Mouse (Mus musculus) heart, postnatal 25 days (tissue): ENCODE data around the gene Fam89a. TPM values are rescaled to one million over a fixed set of nuclear protein-coding genes. Genes with fewer than 3 reads are reported as not detected.

ENCODE experiments used
- DNase-seq: peaks from one replicate; pipeline ENCODE4 v3.0.0; 2022; ENCODE audit warnings: low spot score
- intact Hi-C: fragments of 180-260 bp; cut with DNase I; formaldehyde crosslinking; loops from one replicate; pipeline ENCODE4 v1.15.1; 2025
- total RNA-seq, 2 experiments: library from RNA; stranded (reverse); gene quantifications; 2 replicates each; pipeline ENCODE4 v1.2.3; 2021

Fam89a gene
- total RNA-seq, 2 experiments from 2014 or later = 0.78 to 1.2 TPM

DNA sequence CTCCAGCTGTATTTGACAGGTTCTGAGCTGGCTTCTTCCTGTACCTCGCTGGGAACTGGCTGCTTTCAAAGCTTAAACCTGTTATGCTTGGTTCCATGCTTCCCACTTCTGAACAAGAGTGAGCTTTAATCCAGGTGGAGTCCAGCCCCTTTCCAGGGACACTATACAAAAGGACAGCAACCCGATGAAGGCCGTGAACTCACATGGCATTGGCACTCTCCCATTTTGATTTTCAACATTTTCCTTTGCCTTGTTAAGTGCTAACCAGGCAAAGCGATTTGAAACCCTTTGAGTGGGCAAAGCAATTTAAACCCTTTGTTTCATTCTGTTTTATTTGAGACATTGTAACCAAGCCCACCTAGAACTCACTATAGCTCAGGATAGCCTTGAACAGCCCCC lies 3.2 kb upstream of the Fam89a start:
- no peak for DNase-seq
- intact Hi-C loops = no loop called here

DNA sequence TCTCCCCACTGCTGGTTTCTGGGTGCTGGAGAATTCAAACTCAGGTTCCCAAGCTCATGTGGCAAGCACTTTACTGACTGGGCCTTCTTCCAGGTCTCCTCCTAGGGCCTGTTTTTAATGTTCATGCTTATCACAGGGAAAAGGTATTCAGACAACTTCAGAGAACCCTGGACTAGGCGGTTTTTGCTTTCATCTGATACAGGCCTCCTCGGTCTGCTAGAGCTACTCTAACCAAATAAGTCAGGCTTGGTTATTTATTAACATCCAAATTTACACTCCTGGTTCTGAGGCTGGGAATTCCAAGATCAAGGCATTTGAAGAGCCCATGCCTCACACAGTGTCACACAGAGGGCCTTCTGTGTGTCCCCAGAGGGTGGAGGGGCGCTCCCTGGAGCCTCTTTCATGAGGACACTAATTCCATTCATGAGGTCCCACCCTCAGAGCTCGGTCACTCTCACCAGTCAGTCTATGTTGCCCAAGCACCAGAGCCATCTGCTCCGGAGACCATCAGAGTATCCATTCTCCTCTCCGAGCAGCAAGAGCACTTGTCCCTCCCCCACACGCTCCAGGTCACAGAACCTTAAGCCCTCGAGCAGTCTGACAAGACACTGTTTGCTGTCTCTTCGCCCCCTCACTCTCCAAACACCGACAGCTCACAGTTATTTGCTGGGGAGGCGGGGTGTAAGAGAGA lies 2.6 kb upstream of the Fam89a start:
- intact Hi-C loops = no loop called here

GRCm38 (mm10) chr8:124752325-124752862 lies 762 bp upstream of the Fam89a start:
- intact Hi-C loops = no loop called here

More for the DNA sequence above, 2.6 kb upstream of the Fam89a start:
- no peak for DNase-seq

DNA sequence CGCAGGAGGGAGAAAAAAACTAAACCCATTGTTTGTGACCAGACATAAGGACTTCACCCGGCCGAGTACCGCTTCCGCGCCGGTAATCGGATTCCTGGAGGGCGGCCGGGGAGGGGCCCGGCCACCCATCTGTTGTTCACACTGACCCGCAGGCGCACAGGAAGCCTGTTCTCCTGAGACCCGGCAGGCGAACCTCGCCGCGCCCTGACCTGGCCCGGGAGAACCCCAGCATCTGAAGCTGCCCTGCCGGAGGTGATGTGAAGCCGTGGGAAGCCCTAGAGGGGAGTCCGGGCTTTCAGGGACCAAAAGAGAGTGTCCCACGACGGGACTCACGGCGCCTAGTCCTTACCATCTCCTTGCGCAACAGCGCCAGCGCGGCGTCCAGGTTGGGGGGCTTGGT lies 441 bp downstream of the Fam89a start:
- intact Hi-C loops = no loop called here
- DNase-seq = peak; percentile 4

More at GRCm38 (mm10) chr8:124752325-124752862, 762 bp upstream of the Fam89a start:
- DNase-seq = no peak

GRCm38 (mm10) chr8:124746661-124747060 lies 5.0 kb downstream of the Fam89a start:
- intact Hi-C loops = no loop called here
- DNase-seq = no peak

GRCm38 (mm10) chr8:124739268-124739667 lies 12.4 kb downstream of the Fam89a start:
- no peak for DNase-seq

DNA sequence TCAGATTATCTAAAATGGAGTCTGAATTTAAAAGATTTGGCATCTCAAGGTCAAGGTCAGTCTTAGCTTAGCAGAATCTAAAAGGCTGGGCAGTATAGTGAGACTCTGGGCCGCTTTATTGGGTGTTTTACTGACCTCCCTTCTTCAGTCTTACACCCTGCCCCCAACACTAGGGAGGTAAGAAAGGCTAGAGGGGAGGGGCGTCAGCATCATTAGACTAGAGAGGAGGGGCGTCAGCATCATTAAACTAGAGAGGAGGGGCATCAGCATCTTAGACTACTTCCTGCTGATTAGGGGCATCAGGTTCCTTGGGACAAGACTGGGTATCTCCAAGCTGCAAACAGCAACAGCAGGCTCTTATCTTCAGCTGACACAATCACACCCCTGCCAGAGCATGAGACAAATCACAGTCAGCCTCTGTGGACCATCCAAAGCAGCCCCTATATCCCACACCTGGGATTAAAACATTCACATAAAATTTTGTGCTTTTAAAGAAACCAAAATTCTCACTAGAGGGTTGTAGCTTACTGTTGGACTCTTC lies 16.2 kb downstream of the Fam89a start:
- intact Hi-C loops = loop anchor here (5.0 kb wide), 1 partner anchor 92 kb away; no protein-coding TSS in a partner anchor
- no peak for DNase-seq

More at GRCm38 (mm10) chr8:124739268-124739667, 12.4 kb downstream of the Fam89a start:
- intact Hi-C loops = loop anchor here (5.0 kb wide), 1 partner anchor 88 kb away; no protein-coding TSS in a partner anchor

DNA sequence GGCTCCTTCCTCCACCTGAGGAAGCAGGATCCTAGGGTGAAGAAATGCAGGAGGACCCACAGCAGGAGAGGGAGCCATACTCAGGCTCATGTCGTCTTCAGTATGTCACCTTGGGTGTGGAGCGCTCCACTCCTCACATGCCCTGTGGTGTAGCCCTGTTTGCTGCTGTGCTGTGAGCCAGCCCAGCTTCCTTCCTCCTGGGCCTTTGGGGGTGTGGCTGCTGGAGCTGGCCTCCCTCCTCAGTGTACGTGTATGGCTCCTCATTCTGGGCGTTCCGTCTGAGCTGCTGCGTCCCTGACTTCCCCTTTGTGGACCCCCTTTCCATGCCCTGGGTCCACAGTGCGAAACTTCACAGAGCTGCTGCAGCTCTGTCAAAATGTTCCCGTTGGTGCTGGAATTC lies 18.8 kb downstream of the Fam89a start:
- DNase-seq = no peak
- intact Hi-C loops = no loop called here

- intact Hi-C loops = no loop called here
- no peak for DNase-seq
Observed at GRCm38 (mm10) chr8:124724301-124724700, 27.3 kb downstream of the Fam89a start.

DNA sequence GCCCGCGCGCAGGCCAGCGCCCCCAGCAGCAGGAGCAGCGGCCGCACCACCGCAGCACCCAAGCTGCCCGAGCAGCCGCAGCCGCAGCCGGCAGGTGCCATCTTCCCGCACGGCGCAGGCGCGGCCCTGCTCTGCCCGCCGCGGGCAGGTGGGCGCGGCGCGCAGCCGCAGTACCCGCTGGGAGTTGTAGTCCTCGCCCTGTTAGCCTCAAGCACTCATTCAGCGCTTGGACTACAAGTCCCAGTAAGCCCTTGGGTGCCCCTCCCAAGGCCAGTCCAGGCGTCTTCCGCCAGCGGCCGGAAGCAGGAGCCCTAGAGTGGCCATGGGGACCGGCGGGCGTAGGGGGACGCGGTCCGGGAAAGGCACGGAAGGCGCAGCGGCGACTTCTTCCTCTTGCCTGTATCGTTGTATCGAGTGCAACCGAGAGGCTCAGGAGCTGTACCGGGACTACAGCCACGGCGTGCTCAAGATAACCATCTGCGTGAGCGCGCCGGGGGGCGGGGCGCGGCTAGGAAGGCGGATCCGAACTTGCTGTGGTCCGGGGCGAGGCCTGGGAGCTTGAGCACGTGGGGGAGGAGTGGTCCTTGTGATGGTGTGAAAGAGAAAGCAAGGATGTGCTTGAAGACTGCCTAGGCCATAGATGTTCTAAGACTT lies 29.6 kb downstream of the Fam89a start, which contains the start of the genes Ttc13 and Arv1:
Gene Ttc13 (minus strand): TSS at position 122 of the 654 bp plus-strand sequence.
Gene Arv1 (plus strand): TSS at position 278 of the 654 bp plus-strand sequence.
- DNase-seq = peak; percentile 93
- intact Hi-C loops = no loop called here

GRCm38 (mm10) chr8:124720938-124721861 lies 30.4 kb downstream of the Fam89a start:
- intact Hi-C loops = no loop called here
- peak; percentile 3 for DNase-seq

DNA sequence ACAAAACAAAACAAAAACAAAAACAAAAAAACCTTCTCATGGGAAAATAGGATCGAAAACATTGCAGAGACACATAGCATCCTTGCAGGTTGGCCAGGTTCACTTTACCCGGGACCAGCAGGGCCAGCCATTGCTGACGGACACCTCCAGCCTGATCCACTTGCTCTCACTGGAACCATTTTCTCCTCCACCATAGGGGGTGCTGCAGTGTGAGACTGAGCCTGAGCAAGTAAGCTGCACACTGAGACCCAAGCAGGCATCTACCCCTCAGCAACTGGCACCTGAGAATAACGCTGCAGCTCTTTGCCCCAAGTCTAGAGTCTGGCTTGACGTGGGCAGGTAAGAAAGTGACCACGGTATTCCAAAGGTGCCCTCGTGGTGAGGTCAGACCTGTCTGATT lies 31.5 kb downstream of the Fam89a start:
- intact Hi-C loops = no loop called here

GRCm38 (mm10) chr8:124715736-124716135 lies 35.9 kb downstream of the Fam89a start:
- intact Hi-C loops = no loop called here
- DNase-seq = no peak

More for the DNA sequence above, 31.5 kb downstream of the Fam89a start:
- DNase-seq = no peak

DNA sequence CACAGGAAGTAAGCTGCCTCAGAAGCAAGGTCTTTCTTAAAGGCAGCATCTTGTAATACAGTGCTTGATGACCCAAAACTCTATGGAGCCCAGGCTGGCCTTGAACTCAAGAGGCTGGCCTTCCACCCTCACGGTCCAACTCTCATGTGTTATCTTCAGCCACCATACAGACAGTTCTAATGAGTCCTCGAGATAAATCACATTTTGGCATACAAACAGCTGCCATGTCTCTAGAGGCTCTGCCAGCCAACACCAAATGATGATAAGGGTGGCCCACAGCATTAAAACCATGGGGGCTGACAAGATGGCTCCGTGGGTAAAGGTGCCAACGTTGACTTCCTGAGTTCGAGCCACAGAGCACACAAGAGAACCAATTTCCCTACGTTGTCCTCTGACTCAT lies 38.4 kb downstream of the Fam89a start:
- intact Hi-C loops = no loop called here
- no peak for DNase-seq

DNA sequence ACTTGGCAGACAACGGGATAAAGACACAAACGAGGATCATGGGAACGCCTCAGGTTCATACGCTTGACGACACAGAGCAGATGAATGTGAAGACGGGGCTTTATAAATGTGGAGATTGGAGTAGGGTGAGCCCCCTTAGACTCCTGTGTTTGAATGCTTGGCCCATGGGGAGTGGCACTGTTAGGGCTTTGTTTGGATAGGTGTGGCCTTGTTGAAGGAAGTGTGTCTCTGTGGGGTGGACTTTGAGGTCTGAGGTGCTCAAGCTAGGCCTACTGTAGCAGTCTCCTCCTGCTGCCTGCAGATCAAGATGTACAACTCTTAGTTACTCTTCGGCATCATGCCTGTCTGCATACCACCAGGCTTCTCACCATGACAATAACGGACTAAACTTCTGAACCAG lies 45.8 kb downstream of the Fam89a start:
- DNase-seq = no peak
- intact Hi-C loops = no loop called here

DNA sequence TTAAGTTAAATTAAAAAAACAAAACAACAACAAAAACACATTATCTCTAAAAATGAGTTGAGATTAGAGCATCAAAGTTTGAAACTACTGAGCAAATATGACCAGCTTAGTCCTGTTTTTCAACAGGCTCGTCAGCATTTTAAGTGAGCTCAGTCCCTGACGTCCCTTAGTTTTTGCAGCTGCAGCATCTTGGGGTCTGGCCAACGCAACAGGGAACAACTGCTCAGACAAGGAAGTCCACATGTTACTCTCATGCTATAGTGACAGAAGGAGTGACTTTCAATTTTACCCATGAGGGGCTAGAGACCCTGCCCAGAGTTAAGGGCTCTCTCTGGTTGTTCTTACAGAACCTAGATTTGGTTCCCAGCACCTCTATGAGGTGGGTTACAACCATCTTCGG lies 47.3 kb downstream of the Fam89a start:
- intact Hi-C loops = no loop called here
- no peak for DNase-seq

GRCm38 (mm10) chr8:124703526-124703925 lies 48.1 kb downstream of the Fam89a start:
- intact Hi-C loops = no loop called here
- no peak for DNase-seq

GRCm38 (mm10) chr8:124702183-124702582 lies 49.4 kb downstream of the Fam89a start:
- intact Hi-C loops = no loop called here
- DNase-seq = no peak

- DNase-seq = no peak
- intact Hi-C loops = no loop called here
Observed at GRCm38 (mm10) chr8:124701023-124701422, 50.6 kb downstream of the Fam89a start.

DNA sequence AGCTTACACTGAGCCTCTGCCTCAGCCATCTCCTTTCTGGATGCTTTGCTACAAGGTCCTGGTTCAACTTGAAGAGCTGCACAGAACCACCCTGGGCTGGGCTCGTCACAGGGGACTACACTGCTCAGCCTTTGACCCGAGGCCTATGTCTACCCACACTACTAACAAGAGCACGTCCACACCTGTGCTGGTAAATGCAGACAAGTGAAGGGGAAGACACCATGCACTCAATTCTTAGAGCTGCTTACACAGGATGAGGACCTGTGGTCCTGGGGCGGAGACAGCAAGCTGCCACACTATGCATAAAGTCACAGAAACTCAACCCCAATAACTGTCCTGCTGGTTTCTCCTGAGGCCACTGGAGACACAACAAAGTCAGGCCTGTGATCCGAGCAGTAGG lies 51.4 kb downstream of the Fam89a start:
- intact Hi-C loops = no loop called here
- no peak for DNase-seq
